Mouse (Mus musculus) adrenal gland, adult 2 months (tissue): ENCODE measurements around the gene Gon4l. TPM values are rescaled to one million over a fixed set of nuclear protein-coding genes. Genes with fewer than 3 reads are reported as not detected.

ENCODE experiments used
- DNase-seq: peaks from one replicate; pipeline ENCODE4 v3.0.0; 2021
- polyA plus RNA-seq: library from polyadenylated mRNA; depleted of rRNA; stranded (reverse); fragments of >200 nt; gene quantifications from 2 replicates; pipeline ENCODE4 v1.2.3, GENCODE M21; 2012
- total RNA-seq, 2 experiments: library from RNA; stranded (reverse); gene quantifications; 2 replicates each; pipeline ENCODE4 v1.2.3; 2021

The Gon4l gene
- total and polyA plus RNA-seq, 3 experiments: 9.7 to 27.4 (median 25.8) TPM

DNA sequence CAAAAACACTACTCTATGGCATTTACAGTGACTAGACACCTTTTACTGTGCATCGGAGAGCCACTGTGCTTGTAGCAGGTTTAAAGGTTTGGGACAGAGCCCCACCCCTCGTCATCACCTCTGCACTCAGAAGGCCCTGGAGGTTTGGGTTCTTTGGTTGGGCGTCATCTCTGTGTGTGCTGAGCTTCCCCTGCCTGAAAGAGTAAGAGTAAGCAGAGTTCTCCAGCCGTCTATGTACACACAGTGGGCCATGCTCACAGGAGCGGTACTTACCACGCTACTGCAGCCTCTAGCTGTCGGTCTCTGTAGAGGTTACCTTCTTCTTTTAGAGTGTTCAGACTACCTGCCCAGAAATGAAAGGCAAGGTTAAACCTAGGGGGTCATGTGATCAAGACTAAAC is 77.6 kb downstream of the Gon4l start:
- no peak for DNase-seq

DNA sequence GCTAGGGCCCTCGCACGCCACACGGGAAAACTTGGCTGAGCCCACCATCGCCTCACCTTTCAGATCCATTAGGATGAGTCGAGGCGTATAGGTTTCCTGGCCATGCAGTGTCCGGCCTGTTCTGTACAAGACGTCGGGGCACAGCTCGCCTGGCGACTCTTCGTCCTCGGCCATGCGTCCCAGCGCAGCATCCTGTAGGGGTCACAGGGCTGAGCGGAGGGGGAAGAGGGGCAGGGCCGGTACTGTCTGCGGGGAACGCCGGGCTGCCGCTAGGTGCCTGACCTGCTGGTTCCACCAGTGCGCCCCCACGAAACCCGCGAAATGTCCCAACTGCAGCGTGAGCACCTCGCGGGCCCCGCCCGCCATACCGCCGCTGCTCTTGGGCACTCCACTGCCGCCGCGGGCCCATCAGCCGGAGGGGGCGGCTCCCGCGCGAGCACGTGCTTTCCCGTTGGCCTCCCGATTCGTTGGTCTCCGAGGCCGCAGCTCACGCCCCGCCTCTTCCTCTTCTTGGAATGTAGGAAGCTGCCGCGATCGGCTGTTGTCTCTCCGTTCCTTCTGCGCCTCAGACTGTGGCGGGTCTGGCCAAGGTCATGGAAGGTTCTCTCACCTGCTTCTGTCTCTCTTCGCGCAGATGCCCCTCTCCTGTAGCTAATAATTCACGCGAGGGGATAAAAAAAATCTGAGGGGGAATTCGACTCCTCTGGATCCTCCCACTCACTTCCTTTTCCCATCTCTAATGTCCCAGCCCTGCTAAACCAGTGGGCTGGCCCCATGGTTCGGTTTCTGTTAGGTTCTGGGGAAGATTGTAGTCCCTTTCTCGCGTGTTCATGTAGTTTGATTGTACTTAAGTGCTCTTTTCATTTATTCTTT is 78.7 kb downstream of the Gon4l start, which contains the start of gene Msto1:
Gene Msto1, minus strand, starts transcription at position 489 of the 873 bp plus-strand sequence.
- peak; percentile 96 for DNase-seq

DNA sequence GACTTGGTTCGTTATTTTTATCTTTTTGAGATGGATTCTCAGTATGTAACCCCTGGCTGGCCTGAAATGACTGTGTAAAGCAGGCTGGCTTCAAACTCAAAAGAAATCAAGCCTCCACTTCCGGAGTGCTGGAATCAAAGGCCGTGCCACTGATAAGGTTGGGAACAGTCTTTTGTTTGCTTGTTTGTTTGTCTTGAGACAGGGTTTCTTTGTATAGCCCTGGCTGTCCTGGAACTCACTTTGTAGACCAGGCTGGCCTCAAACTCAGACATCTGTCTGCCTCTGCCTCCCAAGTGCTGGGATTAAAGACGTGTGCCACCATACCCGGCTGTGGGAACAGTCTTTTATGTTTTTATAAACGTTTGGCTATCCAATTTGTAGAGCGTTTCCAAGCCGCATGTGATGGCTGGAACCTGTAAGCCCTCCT is 79.4 kb downstream of the Gon4l start:
- DNase-seq: no peak

DNA sequence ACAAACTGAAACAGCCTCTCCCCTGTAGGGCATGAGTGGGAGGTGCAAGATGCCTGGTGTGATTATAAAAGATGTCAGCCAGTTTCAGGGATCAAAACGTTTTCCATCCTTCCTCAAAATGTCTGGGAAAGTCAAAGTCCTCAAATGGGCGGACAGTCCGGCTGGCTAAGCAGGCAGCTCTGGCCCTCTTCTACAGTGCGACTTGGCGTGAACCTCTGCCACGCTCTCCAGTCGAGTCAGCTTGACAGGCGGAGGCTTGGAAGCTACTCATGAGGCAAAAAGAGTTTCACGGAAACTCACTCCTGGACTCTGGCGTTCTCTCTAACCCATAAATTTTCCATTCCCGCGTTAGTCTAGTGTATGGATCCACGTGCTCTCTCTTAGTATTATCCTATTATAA is 84.0 kb downstream of the Gon4l start:
- DNase-seq: no peak

DNA sequence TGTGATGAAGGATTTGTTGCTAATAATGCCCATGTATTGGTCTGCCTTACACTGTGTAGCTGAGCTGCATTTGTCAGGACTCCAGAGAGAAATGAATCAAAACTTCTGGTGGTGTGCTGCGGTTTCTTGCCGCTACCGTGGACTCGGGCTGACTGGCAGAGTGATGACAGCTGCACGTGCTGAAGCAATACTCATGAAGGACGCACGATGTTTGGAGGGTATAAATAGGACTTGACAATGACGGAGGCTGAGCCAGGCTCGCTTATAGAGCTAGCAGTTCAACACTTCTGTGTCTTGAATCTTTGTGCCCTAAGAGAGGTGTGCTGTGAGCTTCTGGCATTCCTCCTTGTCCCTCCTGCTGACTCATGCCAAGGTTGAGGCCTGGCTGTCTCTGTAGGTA is 86.4 kb downstream of the Gon4l start:
- no peak for DNase-seq

DNA sequence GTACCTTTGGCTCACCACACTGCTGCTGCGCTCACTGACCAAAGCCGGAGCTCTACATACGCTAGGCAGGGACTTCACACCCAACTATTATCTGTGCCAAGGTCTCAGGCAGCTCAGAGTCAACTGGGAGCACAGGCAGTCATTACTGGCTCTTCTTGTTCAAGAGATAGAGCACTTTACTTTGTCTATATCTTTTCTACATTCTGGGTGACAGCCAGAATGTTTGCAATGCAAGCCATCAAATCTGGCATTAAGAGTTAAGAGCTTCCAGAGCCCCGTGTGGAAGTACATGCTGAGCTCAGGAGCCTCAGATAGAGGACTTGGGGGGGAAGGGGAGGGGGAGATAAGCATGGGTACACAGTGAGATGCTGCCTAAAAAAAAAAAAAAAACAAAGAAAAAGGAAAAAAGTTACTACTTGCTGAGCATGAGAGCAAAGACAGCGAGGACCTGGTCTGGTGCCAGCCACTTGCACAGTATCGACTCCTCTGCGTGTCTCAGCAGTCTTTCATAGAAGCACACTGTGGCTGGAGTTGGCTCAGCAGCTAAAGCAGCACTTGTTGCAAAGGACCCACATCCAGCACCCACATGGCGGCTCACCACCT is 89.1 kb downstream of the Gon4l start:
- DNase-seq: peak; percentile 69

DNA sequence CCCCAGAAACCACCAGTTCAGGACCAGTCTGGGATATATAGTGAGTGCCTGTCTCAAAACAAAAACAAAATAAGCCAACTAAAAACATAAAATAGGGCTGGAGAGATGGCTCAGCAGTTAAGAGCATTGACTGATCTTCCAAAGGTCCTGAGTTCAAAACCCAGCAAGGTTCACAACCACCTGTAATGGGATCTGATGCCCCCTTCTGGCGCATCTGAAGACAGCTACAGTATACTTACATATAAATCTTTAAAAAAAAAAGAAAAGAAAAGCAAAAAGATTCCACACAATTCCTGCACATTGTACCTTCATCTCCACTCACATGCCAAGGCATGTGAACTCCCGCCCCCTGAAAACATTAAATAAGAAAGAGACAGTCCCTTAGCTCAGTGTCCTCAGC is 90.6 kb downstream of the Gon4l start:
- no peak for DNase-seq

DNA sequence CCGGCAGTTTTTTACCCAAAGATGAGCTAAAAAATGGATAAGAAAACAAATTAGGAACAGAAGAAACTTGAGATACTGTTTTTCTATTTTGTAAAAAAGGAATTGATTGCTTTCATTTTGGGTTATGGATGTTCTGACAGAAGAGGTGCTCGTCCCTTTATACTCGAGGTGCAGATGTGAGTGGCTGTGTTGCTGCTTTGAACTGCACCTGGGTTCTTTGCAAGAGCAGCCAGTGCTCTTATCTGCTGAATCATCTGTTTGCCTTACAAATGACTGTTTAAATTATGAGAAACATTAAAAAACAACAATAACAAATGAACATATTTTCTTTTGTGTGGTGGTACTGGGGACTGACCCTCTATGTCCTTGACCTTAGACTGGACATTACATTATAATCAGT is 94.5 kb downstream of the Gon4l start:
- no peak for DNase-seq

DNA sequence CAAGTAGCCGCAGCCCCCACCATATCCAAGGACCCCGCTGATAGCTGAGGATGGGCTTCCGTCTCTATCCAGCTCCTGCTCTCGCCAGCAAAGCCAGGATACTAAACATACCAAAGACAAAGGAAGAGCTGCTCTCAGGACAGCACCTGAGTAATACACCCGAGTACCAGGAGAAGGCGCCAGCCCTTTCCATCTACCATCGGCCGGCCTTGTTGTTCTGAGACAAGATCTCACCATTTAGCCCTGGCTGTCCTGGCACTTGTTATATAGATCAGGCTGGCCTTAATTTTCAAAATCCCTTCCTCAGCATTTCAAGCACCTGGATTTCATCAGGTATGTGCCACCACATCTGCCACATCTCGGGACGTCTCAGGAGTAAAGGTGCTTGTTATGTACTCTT is 104.0 kb downstream of the Gon4l start:
- no peak for DNase-seq

DNA sequence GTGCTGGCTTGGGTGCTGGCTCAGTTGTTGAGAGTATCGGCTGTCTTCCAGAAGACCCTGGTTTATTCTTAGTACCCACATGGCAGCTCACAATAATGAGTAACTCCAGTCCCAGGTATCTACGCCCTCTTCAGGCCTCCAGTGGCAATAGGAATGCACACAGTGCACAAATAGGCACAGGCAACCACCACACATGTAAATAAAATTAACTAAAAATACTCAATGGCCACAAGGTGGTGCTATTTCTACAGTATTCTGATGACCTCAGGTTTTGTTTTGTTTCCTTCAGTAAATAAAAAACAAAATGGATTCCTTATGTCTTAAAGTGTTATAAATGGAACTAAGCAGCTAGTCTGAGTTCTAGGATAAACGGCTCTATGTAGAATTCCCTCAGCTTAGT is 104.7 kb downstream of the Gon4l start:
- DNase-seq: no peak

DNA sequence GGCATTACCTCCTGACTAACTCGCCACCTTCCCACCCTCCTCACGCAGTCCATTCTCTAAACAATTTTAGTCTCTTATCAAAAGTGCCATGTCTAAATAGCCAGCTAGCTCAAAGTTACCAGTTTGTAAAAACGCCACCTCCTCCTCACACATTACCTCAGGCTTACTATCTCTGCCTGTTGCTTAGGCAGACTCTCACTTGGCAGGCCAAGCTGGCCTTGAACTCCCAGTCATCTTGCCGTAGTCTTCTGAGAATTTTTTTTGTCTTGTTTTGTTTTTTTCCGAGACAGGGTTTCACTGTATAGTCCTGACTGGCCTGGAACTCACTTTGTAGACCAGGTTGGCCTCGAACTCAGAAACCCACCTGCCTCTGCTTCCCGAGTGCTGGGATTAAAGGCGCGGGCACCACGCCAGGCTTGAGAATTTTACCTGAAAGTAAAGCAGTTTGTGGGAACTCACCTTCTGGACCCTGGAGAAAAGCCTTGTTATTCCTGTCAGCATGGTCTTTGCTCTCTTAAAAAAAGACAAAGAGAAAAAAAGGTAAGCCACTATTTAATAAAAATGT is 107.4 kb downstream of the Gon4l start:
- DNase-seq: peak; percentile 62

DNA sequence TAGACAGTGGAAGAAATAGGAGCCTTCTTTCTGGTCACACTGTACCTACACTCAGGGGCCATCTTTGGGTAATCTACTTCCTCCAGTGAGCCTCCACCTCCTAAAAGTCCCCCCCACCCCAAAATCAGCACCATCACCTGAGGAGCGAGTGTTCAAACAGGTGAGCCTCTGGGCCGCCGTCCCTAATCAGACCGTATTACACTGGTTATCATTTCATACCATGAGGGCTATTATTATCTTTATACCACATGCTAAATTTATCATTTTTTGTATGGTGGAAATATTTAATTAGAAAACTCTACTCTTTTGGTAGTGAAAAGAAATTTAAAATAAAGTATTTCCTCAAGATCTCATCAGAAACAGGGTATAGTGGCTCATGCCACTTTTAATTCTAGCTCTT is 109.1 kb downstream of the Gon4l start:
- DNase-seq: no peak

DNA sequence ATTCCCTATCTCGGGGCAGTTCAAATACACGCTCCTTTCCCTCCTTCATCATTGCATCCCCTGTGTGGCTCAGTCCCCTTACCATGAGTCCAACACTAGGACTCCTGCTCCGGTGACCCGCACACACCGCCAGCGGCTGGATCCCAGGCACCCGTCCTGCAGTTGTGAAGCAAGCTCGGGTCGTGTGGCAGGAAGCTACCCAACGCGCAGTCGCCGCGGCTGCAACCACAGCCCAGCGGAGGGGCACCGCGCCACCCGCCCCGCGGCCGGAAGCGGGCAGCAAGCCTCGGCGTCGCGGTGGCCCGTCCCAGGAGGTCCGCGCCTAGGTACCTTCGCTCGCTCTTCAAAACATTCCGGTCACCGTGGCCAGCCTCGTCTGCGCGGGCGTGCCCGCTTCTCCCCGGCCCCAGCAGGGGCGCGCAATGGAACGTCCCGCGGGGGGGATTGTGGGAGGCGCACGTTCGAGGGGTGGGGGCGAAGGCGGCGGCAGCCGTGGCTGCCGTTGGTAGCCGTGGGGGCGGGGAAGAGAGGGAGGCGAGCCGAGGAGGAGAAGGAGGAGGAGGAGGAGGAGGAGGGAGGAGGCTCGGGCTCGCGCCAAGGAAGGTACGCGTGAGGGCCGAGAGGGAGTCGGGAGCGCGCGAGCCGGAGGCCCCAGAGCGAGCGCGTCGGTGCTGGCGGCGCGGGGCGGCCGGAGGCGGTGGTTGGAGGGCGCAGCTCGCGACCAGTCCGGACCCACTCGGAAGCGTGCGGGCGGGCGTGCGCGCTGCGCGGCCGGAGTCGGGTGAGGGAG is 115.0 kb downstream of the Gon4l start:
- DNase-seq: peak; percentile 95

DNA sequence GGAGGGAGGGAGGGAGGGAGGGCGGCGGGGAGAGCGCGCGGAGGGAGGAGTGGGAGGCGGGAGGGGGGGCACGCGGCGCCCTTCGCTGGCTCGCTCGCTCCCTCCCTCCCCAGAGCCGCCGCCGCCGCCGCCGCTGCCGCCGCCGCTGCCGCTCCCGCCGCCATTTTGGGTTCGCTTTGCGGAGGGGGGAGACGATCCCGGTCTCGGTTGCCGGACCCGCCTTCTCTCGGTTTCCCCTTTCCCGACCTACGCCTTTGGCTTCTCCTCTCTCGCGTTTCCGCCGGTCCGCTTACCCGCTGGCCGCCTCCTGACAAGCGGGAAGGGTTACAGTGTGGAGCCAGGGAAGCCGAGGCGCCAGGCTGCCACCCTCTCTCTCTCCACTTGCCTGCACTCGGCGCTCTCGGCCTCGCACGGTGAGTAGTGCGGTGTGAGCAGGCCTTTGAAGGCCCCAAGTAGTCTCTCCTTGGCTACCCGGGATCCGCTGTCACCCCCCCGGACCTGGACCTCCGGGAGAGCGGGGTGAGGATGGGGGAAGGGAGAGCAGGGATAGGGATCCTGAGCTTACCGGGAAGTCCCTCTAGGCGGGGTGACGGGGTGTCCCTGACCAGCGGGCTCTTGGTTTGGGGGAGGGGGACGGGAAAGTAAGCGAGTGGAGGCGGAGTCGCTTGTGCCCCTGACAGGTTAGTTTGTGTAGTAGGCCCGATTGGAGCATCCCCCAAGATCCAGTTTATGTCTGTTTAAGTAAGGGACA is 115.7 kb downstream of the Gon4l start, which contains the start of the genes Ash1l and Dap3:
Gene Ash1l, plus strand, starts transcription at position 47 of the 751 bp plus-strand sequence.
Gene Dap3, minus strand, starts transcription at position 606 of the 751 bp plus-strand sequence.
- peak; percentile 91 for DNase-seq

DNA sequence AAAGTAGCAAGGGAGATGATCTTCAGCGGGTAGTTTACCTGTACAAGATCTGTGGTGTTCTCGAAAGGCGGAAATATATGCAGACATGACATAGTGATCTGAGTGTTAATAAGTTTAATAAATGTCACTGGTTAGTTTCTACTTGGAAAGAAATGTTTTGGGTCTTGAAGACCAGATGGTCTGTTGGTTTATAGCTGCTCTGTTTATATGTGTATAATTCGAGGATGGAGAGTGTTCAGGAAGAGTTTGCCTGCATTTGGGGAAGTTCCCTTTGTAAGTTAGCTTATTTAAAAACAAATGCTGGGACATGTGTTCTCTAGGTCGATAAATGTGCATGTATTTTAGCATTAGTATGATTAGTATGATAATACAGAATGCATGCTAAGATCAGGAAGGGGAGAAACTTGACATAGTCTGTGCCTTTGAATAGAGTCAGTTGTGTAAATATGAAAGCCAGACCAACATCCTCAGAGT is 116.3 kb downstream of the Gon4l start:
- DNase-seq: no peak

DNA sequence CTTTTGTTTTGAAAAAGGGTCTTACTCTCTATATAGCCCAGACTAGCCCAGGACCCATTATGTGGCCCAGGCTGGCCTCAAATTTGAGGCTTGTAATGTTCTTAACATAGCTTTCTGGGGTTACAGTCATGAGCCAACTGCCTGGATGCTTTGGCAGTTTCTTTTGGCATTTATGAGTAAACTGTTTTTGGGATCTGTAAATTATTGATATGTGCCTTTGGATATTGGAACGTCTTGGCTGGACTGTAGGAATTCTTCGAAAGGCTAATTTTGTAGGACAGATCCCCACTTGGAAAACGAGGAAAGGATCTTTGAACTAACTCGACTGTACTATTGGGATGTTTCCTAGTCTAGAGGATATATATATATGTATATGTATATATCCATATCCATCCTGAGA is 118.2 kb downstream of the Gon4l start:
- DNase-seq: no peak

DNA sequence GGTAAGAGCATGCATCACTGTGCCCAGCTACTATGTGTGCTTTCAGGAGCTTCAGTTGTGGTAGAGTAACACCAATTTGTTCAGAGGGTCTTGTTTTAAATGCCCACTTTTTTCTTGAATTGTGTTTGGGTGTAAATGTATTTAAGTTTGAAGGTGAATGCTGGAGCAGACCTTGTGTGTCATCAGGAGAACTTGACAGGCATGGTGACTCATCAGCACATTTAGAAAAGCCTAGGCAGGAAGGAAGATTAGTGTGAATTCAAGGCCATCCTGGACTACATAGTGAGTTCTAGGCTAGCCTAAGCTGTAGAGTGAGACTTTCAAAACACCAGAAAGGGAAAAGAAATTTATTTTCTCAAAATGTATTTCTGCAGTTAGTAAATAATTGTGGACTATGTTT is 118.7 kb downstream of the Gon4l start:
- peak; percentile 28 for DNase-seq
